Mouse (Mus musculus): Measurements from ENCODE around the gene Cdc16. TPM values are rescaled to one million over a fixed set of nuclear protein-coding genes. Genes with fewer than 3 reads are reported as not detected.
A peak's percentile ranks its signal among the peaks of the same experiment; 100 is the strongest.
"Not testable (repeated sequence)": the region's sequence is repeated elsewhere in the genome, so short reads cannot be mapped to it uniquely, and the experiment has no call there.

Cdc16 gene
- 10 to 100 TPM; 54.3 to 58.2 TPM for total RNA-seq (2021)
- long read RNA-seq, experiment 1, transcript Cdc16-201 (18 exons, 2,301 nt): major isoform, 30 of 44 reads
- long read RNA-seq, experiment 1, partial matches to known transcripts: 2 of 44 reads
- long read RNA-seq, experiment 1, other reads (novel, unspliced or antisense): 12 of 44 reads
- long read RNA-seq, experiment 2, transcript Cdc16-201 (18 exons, 2,301 nt): major isoform, 64 of 79 reads
- long read RNA-seq, experiment 2, partial matches to known transcripts: 3 of 79 reads
- long read RNA-seq, experiment 2, other reads (novel, unspliced or antisense): 12 of 79 reads

- DNase-seq (ENCODE audit: low spot score in 2 of 2): peak; percentile 81 to 90
- TF ChIP-seq CTCF (conservative IDR thresholded peaks at IDR 0.05): no peak
- H3K27ac ChIP-seq: peak within 1 kb of the TSS; percentile 91
- H3K4me3 ChIP-seq: peak within 1 kb of the TSS; percentile 84
These were observed at the start of gene Cdc16 for GRCm38 (mm10) chr8:13756982-13757804. Gene Cdc16, plus strand, starts transcription at chr8:13757676.

DNA sequence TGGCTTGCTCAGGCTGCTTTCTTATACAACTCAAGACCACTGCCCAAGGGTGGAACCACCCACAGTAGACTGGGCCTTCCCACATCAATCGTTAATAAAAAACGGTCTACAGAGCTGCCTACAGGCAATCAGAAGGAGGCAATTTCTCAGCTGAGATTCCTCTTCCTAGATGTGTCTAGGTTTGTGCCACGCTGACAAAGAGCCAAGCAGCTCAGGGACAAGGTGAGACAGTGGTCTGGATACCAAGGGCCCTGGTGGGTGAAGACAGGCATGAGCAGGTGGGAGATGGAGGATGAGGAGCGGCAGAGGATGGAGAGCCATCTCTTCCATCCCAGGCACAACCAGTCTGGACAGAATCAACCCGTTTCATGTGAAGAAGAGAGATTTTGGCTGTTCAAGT is 49.0 kb upstream of the Cdc16 start:
- Histone ChIP-seq H3K27ac (no peak overlapping the region), H3K4me3 (no peak overlapping the region)
- TF ChIP-seq CTCF (conservative IDR thresholded peaks at IDR 0.05): no peak
- no peak for DNase-seq (ENCODE audit: low spot score in 2 of 2)

DNA sequence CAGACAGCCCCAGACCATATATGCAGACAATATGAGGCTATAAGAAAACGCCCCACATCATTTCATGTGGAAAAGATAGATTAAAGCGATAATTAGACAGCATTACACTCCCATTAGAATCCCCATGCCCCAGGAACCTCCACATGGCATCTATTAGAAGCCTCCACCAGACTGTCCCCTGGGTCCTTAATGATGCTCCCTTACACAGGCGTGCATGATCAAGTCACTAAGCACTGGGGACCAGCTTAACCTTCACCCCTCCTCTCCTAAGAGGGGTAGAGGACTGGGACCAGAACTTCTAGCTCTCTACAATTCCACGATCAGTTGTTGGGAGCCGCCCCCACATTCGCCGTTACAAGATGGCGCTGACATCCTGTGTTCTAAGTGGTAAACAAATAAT is 38.5 kb upstream of the Cdc16 start:
- TF ChIP-seq CTCF (conservative IDR thresholded peaks at IDR 0.05): no peak
- no peak for DNase-seq (ENCODE audit: low spot score in 2 of 2)
- H3K27ac ChIP-seq: no peak overlapping the region
- no peak overlapping the region for H3K4me3 ChIP-seq

GRCm38 (mm10) chr8:13725722-13726121 is 31.8 kb upstream of the Cdc16 start:
- Histone ChIP-seq H3K27ac (no peak overlapping the region), H3K4me3 (no peak overlapping the region)
- TF ChIP-seq CTCF (conservative IDR thresholded peaks at IDR 0.05): peak; percentile 90
- peak; percentile 6 to 37 for DNase-seq (ENCODE audit: low spot score in 2 of 2)

GRCm38 (mm10) chr8:13727469-13728094 is 29.9 kb upstream of the Cdc16 start:
- no peak overlapping the region for H3K27ac ChIP-seq
- TF ChIP-seq CTCF (conservative IDR thresholded peaks at IDR 0.05): no peak
- H3K4me3 ChIP-seq: no peak overlapping the region
- no peak for DNase-seq (ENCODE audit: low spot score in 2 of 2)

GRCm38 (mm10) chr8:13740323-13740770 is 17.1 kb upstream of the Cdc16 start:
- TF ChIP-seq CTCF (conservative IDR thresholded peaks at IDR 0.05): no peak
- Histone ChIP-seq H3K27ac (no peak overlapping the region; the same call in 1 of the 2 replicates), H3K4me3 (no peak overlapping the region)
- DNase-seq (ENCODE audit: low spot score in 2 of 2): peak in 1 of 2 experiments; percentile 28

DNA sequence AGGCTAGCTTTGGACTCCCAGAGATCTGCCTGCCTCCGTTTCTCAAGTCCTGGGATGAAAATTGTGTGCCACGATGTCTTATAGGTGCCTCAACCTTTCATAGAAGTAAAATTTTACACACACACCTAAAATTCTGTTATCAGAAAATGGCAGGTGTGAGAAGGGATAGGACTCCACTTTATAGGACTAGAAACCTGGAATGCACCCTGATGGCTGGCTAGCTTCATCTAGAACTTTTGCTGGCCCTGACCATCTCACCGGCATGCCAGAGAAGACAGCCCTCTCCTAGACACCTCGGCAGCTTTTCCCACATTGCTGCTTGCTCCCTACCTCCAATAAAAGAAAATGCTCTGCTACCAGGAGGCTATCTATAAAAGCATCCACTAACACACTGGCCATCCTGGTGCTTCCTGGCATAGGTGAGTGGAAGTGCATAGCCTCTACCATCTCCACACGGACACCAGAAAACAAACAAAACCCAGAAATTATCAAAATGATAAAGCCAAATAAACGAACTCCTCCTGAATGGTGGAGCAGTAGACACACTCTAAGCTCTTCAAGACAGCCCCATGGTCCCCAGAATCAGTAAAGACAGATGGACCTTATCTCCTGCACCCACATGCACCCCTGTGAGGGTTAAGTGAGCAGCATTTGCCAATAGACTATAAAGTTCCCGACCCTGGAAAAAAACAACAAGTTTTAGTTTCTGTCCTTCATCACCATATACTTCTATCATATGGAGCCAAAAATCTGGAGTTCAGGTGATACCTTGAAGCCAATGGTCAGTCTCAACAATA is 16.5 kb upstream of the Cdc16 start:
- H3K27ac ChIP-seq: no peak overlapping the region
- H3K4me3 ChIP-seq: no peak overlapping the region
- DNase-seq (ENCODE audit: low spot score in 2 of 2): no peak
- no peak for TF ChIP-seq CTCF (conservative IDR thresholded peaks at IDR 0.05)

- not testable (repeated sequence) for H3K27ac ChIP-seq; DNase-seq (ENCODE audit: low spot score in 2 of 2); H3K4me3 ChIP-seq
These were observed 11.3 kb upstream of the Cdc16 start for GRCm38 (mm10) chr8:13746212-13746611.

- Histone ChIP-seq H3K4me3 (no peak overlapping the region), H3K27ac (no peak overlapping the region)
- DNase-seq (ENCODE audit: low spot score in 2 of 2): no peak
- TF ChIP-seq CTCF (conservative IDR thresholded peaks at IDR 0.05): no peak
These were observed 9.8 kb upstream of the Cdc16 start for GRCm38 (mm10) chr8:13747626-13748025.

DNA sequence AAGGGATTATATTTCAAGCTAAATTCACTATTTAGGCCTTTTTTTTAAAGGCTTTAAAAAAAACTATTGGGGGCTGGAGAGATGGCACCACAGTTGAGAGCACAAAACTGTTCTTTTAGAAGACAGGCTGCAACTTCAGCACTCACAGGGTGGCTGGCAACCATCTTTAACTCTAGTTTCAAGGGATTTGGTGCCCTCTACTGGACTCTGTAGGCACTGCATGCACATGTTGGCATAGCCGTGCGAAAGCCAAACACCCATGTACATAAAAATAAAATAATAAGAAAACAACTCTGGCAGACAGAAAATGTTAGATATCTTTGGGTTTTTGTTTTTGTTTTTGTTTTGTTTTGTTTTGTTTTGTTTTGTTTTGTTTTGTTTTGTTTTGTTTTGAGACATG is 3.8 kb upstream of the Cdc16 start:
- peak; percentile 91 for TF ChIP-seq CTCF (conservative IDR thresholded peaks at IDR 0.05)
- Histone ChIP-seq H3K27ac (no peak overlapping the region), H3K4me3 (no peak overlapping the region)
- DNase-seq (ENCODE audit: low spot score in 2 of 2): peak in 1 of 2 experiments; percentile 70

DNA sequence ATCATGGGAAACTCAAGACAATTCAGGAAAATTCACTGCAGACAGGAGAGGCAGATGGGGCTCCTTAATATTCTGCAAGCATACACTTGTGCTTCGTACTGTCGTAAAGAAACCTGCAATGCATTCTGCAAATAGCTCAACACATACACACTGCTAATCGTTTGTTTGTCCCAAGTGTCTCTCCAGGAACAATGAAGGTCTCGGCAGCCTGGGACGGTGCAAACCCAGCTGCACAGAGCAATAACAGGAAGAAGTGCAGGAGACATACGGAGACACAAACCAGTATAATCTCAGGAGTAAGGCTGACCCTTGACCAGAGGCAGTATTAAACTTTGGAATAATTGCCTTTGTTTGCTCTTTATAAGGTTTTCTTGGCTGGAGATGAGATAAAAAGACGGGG is 996 bp upstream of the Cdc16 start:
- no peak for DNase-seq (ENCODE audit: low spot score in 2 of 2)
- Histone ChIP-seq H3K4me3 (no peak overlapping the region), H3K27ac (0 out of 2 replicates have a peak overlapping the region, but pooled peaks have one; percentile 91)
- no peak for TF ChIP-seq CTCF (conservative IDR thresholded peaks at IDR 0.05)

All from layer of hippocampus, adult 2 months (tissue).